Mouse (Mus musculus) ES-E14 (cell line): ENCODE results near the gene Sptlc2.

Experiments used
- CHD2 ChIP-seq: IDR thresholded peaks from 2 replicates; pipeline ENCODE4 v1.6.1; 2014; ENCODE audit warnings: mild to moderate bottlenecking, low read depth, low read length, inconsistent platforms
- MAFK ChIP-seq: IDR thresholded peaks from 2 replicates; pipeline ENCODE4 v1.6.1; 2014; ENCODE audit warnings: mild to moderate bottlenecking, low read depth, low read length, inconsistent platforms; ENCODE audit not compliant: insufficient read depth
- ZNF384 ChIP-seq: IDR thresholded peaks from 2 replicates; pipeline ENCODE4 v1.6.1; 2012; ENCODE audit warnings: low read depth, low read length, inconsistent platforms

GRCm38 (mm10) chr12:87279879-87280278 lies 108.3 kb downstream of the Sptlc2 start:
- TF ChIP-seq CHD2: no peak
- no peak for TF ChIP-seq MAFK
- TF ChIP-seq ZNF384: no peak
